Mouse (Mus musculus): ENCODE data around the gene Lin37.

Gene Lin37

DNA sequence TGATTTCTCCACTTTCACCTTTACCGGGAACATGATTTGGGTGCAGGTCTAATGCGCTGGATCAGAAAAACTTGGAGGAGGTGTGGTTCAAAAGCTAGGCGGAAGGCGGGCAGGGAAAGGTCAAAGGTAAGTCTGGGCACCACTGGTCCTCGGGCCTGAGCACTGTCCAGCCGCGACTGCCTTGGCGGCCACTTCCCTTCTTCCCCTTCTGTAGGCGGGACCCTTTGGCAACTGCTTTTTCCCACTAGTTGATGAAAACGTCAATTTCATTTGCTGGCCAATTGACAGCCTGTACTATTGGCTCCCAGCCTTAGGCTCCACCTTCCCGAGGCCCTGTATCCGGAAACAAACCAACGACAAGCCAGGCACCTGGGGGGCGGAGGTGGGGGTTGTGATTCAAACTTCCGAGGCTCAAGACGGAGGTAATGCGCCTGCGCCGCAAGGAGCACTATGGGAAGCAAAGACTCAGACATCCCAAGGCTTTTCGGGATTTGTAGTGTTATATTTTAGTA lies at the start of gene Lin37:
TSS of gene Lin37 (minus strand) at position 396 of the 512 bp plus-strand sequence.
- peak; percentile 96 for DNase-seq

DNA sequence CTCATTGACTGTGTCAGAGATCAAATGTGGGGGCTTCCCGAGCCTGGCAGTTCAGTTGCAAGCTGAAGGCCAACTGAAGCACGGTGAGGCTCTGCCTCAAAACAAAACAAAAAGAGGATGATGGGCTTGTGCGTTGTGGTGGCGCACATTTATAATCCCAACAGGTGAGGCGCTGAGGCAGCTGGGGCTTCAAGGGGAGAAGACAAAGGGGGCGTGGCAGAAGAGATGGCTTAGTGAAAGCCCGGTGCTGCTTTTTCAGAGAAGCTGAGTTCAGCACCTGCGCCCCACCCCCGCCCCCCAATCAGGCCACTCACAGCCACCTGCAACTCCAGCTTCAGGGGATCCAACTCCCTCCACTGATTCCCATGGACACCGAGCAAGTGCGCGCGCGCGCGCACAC lies 48.8 kb upstream of the Lin37 start:
- no peak for DNase-seq

DNA sequence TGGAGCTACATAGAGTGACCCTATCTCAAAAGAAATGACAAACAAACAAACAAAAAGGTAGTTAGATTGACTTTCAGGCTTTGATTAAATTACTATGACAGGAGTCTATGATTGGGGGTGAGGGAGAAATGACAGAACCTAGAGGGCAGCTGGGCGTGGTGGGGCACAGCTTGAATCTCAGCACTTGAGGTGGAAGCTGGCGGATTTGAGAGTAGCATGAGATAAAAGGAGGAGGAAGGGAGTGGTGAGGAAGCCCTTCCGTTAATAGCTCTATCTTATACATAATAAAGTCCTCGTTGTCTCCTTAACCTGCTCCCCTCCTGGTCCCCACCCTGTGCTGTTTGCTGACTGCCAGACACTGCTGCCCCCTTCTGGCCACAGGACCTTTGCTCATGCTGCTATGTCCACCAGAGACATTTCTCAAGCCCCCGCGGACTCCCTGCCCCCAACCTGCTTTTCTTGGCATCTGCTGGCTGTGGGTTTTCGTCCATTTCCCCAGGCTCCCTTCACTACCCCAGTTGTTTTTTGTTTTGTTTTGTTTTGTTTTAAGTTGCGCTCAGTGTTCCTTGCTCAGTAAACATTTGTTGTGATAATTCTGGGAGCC lies 48.2 kb upstream of the Lin37 start:
- DNase-seq, result peak; percentile 75

DNA sequence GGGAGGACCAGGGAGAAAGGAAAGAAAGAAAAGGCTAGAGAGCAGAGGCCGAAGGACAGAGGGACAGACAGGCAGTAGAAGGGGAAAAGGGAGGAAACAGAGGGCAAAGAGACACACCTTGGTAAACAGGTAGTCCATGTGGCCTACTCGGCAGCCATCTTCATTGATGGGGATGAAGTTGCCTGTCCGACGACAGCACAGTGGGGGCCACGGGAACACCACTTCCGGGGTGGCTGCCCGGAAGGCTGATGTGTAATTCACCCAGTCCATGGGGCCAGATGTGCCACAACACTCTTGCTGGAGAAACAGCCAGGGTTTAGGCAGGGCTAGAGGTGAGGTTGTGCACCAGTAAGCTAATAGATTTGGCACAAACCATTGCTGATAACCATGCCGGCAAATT lies 45.3 kb upstream of the Lin37 start:
- no peak for DNase-seq

DNA sequence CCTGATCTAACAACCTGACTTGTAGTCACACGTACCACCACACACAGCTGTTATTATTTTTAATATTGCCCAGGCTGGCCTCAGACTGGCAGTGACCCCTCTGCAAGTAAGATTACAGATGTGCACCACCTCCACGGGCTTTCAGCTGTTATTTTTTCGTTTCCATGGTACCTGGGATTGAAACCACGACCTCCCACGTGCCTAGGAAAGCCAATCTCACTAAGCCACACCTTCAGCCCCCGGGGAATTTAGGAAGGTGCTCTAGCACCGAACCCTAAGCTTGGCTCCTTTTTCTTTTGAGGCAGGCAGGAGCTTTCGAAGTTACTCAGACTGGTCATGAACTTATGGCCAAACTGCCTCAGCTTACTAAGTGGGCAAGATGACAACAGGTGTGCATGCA lies 44.8 kb upstream of the Lin37 start:
- no peak for DNase-seq

DNA sequence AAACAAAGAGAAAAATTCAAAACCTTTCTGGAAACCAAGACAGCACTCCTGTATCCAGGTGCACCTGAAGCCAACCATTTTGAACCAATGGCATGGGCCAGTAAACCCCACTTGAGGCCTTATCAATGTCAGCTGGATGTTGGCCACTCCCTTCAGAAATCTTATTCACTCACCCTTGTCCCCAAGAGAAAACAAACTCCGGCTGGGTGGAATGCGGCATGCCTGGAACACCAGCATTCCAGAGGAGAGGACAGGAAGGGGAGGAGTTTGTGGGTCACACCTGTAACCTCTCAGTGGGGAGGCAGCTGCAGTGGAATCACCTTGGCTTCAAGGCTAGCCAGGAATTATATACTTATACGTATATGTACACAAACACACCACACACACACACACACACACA lies 42.9 kb upstream of the Lin37 start:
- peak; percentile 63 for DNase-seq

DNA sequence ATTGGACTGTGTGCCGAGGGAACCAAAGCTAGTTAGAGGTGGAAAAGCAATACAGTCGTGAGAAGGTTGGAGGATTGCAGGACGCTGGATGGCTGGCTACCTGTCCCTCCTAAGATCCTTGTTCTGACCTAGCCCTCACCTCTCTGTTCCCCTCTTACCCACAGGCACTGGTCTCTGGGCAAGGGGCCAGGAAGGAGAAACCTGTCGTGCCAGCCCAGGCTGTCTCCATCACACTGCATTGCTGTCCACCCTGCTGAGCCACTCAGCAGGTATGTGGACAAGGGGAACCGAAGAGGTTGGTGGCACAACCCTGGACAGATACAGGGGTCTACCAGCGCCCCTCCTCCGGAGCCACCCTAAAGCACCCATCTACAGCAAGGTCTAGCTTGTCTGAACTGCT lies 41.0 kb upstream of the Lin37 start:
- peak; percentile 60 for DNase-seq

DNA sequence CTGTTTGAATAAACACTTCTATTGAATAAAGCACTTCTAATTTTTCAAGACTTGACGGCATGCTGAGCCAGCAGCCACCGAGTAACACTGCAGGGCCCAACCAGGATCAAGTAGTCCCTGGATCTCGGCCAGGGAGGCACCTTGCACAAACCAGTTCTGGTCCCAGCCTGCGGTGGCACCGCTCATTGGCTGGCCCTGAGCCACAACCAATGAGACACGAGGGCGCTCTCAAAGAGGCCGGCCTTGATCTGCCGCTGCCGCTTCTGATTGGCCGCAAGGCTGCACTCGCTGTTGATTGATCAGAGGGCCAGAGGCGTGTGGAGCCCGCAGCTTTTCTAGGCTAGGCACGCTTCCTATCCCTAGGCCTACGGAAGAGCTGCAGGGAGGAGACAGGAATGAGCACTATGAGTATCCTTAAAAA lies 40.3 kb upstream of the Lin37 start:
- DNase-seq, result peak; percentile 95

DNA sequence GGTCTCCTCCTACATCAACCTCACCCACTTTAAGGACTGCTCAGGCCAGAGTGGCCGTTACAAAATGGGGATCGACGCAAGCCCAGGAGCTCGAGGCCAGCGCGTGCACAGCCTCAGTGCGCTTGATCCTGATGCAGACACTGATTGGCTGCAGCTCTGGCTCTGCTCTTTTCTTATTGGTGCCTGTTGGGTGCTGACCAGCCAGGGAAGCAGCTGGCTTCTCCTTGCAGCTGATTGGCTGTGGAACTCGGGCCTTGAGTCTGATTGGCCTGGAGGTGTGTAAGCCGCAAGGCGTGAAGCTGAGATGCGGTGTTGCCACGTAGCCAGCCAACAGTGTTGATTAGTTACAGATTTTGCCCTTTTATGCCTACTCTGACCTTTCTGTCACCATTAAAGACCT lies 39.1 kb upstream of the Lin37 start, which contains the start of gene Zbtb32:
TSS of gene Zbtb32 (minus strand) at position 124 of the 400 bp plus-strand sequence.
- DNase-seq, result no peak

DNA sequence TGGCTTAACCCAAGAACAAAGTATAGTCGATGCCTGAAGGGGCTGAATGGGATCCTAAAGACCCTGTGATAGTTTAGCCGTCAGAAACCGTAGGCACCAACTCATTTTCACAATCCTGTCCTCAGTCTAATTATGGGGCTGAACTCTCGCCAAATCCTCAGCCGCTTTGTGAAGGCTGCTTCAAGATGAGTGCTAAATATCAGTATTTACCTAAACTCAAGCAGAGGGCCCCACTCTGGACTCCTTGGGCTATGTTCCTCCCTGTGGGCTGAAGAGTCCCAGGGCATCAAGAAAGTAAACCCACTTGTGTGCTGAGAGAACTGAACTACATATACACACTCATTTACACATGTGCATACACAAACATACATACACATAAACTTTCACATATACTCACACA lies 37.2 kb upstream of the Lin37 start:
- no peak for DNase-seq

DNA sequence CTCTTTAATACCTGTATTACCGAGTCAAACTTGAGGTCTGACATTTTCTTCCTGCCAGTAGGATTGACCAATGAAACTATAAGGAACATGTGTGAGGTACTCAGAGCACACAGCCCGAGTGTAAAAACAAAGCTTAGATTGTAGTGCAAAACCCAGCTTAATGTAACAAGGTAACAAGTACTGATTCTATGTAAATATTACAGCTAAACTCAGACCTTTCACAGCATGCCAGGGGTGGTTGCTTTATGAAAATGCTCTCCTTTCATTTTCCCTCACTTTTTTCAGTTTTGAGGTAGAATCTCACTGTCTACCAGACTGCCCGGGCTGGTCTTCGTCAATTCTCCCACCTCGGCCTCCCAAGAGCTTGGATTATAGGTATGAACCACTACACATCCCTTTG lies 36.5 kb upstream of the Lin37 start:
- no peak for DNase-seq

DNA sequence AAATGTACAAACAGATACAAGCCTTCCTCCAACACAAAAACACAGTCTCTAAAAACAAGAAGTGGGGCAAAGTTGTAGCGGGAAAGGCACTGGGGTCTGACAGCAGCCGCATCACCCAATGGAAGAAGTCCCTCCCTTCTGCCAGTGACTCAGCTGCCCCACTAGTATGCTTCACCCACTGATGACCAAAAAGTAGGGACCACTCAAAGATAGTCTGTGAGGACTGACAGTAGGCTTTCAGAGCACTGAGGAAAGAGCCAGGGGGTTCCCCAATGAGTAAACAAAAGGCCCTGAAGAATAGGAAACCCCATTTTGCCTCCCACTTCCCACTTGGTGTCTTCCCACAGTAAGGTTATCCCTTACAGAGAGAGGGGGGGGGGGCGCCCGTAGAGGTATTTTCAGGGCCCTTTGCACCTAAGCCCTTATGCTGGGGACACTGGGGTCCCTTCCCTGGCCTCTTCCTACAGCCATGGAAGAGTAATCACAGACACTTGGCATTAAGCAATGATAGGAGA lies 34.9 kb upstream of the Lin37 start:
- DNase-seq, result no peak

DNA sequence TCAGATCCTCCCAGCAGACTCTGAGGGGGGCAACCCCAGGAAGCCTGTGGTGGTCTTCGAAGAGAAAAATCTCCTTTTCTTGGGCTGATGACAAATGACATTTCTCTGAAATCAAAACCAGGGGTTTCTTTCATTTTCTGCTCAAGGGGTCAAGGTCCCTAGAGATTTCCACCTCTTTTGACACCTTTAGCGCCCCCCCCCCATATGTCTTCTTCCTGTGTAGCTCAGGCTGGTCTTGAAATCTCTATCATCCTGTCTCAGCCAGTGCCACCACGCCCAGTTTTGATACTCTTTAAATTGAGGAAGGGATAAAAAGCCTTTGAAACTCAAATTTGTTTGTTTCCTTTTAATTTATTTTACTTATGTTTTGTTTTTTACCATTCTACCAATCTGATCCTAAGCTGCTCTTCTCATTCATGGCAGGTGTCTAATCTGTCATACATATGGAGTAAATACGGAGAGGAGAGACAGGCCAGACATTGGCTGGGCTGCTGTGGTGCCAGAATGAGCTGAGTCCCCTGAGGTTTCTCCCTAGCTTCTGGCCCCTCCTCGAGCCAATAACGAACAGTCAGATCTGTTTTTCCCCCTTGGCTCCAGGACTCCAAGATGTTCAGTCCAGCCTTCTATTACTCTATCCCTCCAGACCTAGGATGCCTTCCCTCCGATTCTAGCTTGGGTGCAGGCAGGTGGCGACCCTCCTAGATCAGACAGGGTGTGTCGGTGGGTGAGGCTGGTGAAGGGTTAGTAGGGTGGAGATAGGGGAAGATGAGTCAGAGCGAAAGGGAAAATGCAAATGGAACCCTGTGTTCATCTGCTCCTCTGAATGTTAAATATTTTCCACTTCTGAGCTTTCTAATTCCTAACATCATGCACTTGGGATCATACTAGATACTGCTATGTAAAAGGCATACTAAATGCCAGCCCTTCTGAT lies 34.2 kb upstream of the Lin37 start:
- DNase-seq, result no peak

DNA sequence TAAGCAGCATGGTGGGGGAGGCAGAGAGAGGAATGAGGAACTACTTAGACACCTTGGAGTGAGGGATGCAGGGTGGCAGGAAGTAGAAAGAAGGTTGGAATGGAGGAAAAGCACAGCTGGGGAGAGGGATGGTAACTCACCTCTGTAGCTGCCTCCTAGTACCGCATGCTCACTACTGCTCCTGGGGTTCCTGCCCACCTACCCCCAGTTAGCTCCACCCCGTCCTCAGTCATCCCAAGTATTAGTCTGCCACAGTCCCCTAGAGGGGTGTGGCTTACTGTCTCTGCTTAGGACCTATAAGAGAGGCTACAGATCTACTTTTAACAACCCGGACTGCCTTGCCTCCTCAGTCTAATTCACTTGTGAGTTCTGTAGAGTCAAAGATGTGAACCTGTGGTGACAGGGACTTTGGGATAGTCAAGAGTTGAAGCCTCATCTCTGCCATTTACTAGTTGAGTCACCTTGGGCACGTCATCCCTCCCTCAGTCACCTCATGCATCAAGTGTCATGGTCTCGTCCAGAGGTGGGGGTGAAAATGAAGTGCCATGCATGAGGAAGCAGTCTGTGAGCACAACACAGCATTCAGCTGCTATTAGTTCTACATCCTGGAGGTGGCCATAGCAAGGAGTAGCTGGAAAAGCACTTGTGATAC lies 33.3 kb upstream of the Lin37 start:
- DNase-seq, result no peak

DNA sequence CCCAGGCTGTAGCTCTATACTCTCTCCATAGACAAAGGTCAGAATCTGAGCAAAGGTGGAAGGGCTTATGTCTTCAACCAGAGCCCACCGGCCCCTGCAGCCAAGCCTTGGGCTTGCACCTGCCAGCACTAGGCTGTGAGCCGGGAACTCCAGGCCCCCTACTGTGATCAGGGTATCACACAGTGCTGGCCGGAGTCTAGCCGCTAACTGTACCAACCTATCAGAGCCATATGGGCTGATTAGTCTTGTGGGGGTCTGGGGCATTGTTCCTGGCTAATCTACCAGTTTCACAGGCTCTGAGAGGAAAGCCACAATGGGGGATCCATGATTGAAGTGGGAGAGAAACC lies 31.9 kb upstream of the Lin37 start:
- DNase-seq, result no peak

DNA sequence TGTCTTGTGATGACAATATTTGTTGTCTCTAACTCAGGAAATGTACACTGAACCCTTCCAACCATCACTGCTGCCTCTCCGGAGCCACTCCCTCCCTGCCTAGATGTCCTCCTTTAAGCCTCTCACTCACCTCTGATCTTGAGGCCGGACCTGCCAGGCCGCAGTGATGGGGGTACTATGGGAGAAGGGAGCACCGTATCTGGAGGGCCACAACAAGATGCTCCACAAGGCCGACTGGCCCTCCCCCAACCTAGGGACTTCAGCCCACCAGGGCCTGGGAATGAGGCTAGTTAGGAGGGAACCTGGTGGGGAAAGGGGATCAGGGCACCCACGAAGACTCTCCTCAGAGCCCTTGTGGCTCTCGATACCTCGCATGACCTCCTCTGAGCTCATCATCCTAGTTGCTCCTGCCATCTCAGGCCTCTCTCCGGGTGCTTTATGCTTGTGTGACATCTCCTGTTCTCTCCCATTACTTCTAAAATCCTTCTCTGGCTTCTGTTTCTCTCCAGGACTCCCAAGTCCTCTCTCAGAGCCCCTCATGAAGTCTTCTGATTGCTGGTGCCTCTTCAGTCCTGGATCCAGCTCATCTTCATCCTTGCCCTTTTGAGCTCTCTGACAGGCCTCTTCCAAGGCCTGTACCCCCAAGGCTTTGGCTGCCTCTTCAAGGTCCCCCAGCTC lies 31.4 kb upstream of the Lin37 start:
- DNase-seq, result no peak

DNA sequence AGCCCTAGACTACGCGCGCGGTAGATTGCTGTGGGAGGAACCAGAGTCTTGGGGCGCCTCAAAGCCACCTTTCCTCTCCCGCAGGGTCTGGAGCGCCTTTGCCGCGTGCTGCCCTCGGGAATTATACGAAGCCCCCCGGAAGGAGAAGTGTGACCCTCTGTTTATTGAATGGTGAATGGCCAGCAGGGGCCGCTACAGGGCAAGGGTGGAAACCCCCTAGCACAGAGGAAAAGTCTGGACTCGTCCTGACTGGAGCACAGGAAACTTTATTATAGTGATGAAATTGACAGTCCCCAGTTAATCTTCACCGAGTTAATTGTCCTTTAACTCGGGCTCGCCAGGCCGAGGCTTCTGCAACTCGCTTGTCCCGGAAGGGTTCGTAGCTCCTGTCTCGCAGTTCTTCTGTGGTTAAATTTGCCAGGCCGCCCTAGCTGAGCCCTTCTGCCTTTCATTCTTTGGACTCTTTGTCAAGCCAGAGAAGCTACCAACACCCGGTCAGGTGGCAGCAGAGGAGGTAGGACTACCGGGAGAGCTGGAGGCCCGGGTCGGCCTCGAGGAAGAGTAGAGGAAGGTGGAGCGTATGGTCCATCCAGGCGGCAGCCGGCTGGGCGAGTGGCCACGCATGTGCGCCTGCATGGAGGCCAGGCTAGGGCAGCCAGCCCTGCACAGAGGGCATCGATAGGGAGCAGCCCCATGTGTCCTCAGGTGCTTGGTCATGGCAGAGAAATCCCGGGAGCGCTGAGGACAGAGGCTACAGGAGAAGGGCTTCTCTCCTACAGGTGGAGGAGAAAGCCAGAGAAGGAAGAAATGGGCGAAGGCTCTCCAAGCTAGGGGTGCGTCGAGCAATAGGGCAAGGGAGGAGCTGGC lies 30.0 kb upstream of the Lin37 start:
- DNase-seq, result peak; percentile 91

DNA sequence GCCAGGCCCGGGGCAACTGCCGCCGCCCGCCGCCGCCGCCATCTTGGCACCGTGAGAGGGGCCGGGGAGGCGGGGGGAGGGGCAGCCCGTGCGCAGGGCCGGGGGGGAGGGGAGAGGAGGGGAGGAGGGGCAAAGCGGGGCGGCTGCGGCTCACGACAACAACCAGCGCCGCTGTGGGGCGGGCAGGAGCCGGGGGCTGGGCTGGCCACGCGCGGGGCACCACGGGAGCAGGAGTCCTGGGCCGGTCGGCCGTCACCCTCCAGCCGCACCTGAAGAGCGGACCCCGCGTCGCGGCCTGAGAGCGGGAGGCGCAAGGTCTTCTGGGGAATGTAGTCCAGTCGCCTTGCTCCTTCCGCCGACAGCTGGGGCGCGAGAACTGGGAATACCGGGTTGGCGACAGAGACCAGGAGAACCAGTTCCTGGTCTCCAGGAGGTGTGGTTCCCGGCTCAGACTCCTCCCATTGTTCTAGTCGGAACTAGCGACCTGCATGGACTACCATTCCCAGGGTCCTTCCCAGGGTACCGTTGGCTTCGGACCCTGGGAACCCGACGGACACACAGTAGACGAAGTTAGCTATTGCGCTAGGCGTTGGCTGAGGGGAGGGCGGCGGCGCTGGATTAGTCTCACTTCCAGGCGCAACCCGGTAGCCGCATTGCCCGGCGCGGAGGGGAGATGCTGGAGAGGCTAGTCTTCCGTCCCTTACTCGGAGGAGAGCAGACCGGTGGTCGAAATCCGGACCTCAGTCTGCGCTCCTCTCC lies 29.2 kb upstream of the Lin37 start, which contains the start of gene Kmt2b:
TSS of gene Kmt2b (minus strand) at position 51 of the 759 bp plus-strand sequence.
- peak; percentile 95 for DNase-seq

DNA sequence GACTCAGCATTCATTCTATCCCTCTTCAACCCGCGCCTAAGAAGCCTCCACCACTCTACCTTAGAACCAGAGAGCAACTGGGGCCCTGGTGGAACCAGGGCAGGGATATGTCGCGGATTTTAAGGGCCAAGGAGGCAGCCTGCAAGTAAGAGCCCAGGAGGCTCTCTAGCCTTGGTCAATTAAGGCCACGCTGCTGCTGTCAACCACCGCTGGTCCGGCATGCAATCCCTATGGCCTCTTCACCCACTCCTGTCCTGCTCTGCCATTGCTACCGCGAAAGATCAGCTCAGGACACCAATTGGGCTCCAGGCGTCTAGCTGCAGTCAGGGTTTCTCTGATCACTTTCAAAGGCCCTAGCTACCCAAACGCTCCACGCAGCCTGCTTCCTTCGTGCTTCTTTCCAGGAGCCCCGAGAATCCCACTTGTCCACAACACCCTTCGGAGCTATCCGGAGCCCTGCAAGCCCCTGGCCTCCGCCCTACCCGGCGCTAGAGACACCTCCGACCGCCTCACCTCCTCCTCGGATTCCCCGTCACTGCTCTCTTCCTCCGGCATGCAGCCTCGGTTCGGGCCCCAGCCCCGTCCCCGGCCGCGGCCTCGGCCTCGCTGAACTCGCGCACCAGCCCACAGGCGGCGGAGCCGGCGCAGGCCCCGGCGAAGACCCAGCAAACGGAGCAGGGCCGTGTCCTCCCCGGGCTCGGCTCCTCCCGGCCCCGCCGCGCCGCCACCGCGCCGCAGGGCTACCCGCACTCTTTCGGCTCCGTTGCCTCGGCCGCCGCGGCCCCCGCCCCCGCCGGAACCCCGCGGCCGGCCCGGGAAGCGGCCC lies 28.4 kb upstream of the Lin37 start:
- DNase-seq, result peak; percentile 69

DNA sequence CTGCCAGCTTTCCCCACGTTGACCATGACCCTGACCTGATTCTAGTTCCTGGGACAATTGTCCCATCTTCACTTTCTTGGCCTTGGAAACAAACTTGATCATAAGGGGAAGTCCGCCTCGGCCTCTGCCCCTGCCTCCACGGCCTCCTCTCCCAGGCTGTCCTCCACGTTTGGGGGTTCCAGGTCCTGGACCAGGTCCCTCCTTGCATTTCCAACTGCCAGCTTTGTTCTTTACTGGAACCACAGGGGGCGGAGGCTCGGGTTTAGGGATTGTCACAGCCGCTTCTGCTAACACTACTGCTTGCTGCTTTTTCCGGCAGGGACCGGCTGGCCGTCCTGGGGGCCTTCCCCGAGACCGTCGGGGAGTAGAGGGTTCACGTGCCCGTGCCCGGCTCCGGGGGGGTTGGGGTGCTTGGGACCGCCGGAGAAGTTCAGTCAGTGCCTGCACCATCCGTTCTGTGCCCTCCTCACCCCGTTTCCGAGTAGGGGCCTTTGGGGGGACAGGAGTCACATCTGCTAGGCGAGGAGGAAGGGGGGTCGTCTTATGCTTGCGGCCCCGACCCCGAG lies 26.9 kb upstream of the Lin37 start:
- no peak for DNase-seq
